ENCODE assay signal across 10 mouse cellular contexts in genomic region chr2:112812637-112813402, GRCm38 (mm10).
DNase-seq lines count a peak whose midpoint lies in the region; ATAC-seq and TF ChIP-seq lines count a peak whose summit lies in the region.
"Had no signal": no experiment of that assay in that cellular context is flagged by ENCODE, and none has a peak within 500 bp of the region (broad histone marks: within the 10 kb centered on the region; RNA-seq: fewer than 3 reads in every experiment).

No protein-coding gene starts in this region.

- no peaks in the 10 kb centered on the region for H3K9me3 ChIP-seq in hindbrain, postnatal 0 days (ENCODE audit: low read length)
- H3K9me3 ChIP-seq: embryonic facial prominence, embryonic 12.5 days had no signal

- no peak for DNase-seq in heart, adult 2 months
- DNase-seq in heart, adult 18-20 months = no peak
- DNase-seq in 416B (ENCODE audit: low read depth) = peak; percentile 4
- peak; percentile 50 to 54 for DNase-seq in cerebellum, postnatal 10 days
- peak; percentile 71 for DNase-seq in hindbrain, postnatal 0 days (ENCODE audit: low spot score)
- DNase-seq in thymus, postnatal 25 days = no peak
- DNase-seq in right cerebral cortex, adult 18-20 months = no peak
- no peak for DNase-seq in urinary bladder, postnatal 4 days (ENCODE audit: low spot score in 2 of 2)
- DNase-seq: lung, postnatal 4 days had no signal

- no peak overlapping the region for H3K9ac ChIP-seq in heart, adult 2 months (ENCODE audit: low read depth, low read length)
- H3K9ac ChIP-seq in hindbrain, postnatal 0 days (replicated peaks; ENCODE audit: low read length) = no peak overlapping the region
- H3K9ac ChIP-seq: embryonic facial prominence, embryonic 12.5 days had no signal

- H3K4me2 ChIP-seq in hindbrain, postnatal 0 days (ENCODE audit: low read depth, low read length) = no peak overlapping the region
- H3K4me2 ChIP-seq: embryonic facial prominence, embryonic 12.5 days had no signal

- no peaks in the 10 kb centered on the region for H3K36me3 ChIP-seq in heart, adult 2 months (ENCODE audit: control insufficient read depth, insufficient read depth, low read length)
- H3K36me3 ChIP-seq in hindbrain, postnatal 0 days (ENCODE audit: insufficient read depth, low read length) = no peaks in the 10 kb centered on the region
- H3K36me3 ChIP-seq: embryonic facial prominence, embryonic 12.5 days had no signal

- no peaks in the 10 kb centered on the region for H3K4me1 ChIP-seq in heart, adult 2 months (ENCODE audit: control insufficient read depth, insufficient read depth, low read length)
- no peaks in the 10 kb centered on the region for H3K4me1 ChIP-seq in hindbrain, postnatal 0 days (ENCODE audit: insufficient read depth, low read length)
- H3K4me1 ChIP-seq: embryonic facial prominence, embryonic 12.5 days had no signal

- 60% methylated on average over 5 of the region's 5 CpGs for WGBS in heart, adult 2 months
- WGBS in hindbrain, postnatal 0 days = 69% methylated on average over 5 of the region's 5 CpGs

- no peaks in the 10 kb centered on the region for H3K79me2 ChIP-seq in heart, adult 2 months (replicated peaks; ENCODE audit: control insufficient read depth, insufficient read depth, low read length)

- H3K27me3 ChIP-seq in heart, adult 2 months (ENCODE audit: control insufficient read depth, insufficient read depth, low read length) = no peaks in the 10 kb centered on the region
- no peaks in the 10 kb centered on the region for H3K27me3 ChIP-seq in hindbrain, postnatal 0 days (ENCODE audit: insufficient read depth, low read length)
- H3K27me3 ChIP-seq: embryonic facial prominence, embryonic 12.5 days had no signal

- H3K27ac ChIP-seq in heart, adult 2 months = no peak overlapping the region
- no peak overlapping the region for H3K27ac ChIP-seq in hindbrain, postnatal 0 days
- H3K27ac ChIP-seq: embryonic facial prominence, embryonic 12.5 days had no signal

- intact Hi-C loops in heart, adult 2 months (cut with DNase I) = no loop called here

- peak; percentile 83 for ATAC-seq in hindbrain, postnatal 0 days

- TF ChIP-seq CTCF in heart, adult 2 months (IDR thresholded peaks at IDR 0.05) = peak; percentile 29
- TF ChIP-seq CTCF in hindbrain, postnatal 0 days (IDR thresholded peaks at IDR 0.05; ENCODE audit: low read depth) = peak; percentile 79

- TF ChIP-seq POLR2A in heart, adult 2 months (IDR thresholded peaks at IDR 0.05; ENCODE audit: insufficient read depth, low read depth, low read length) = no peak

- H3K4me3 ChIP-seq in heart, adult 2 months = no peak overlapping the region
- no peak overlapping the region for H3K4me3 ChIP-seq in hindbrain, postnatal 0 days (ENCODE audit: low read length)
- H3K4me3 ChIP-seq: embryonic facial prominence, embryonic 12.5 days had no signal

- no peak for TF ChIP-seq EP300 in heart, adult 2 months (IDR thresholded peaks at IDR 0.05; ENCODE audit: insufficient read depth, low read depth, low read length)

Comparison
In these comparisons a context has a peak if more than half of its experiments do, and no peak if none do; other contexts are left out.
1. DNase-seq: peak in 416B (single experiment), cerebellum, postnatal 10 days (2 of 2) and hindbrain, postnatal 0 days (single experiment); none in heart, adult 2 months (0 of 2), heart, adult 18-20 months (0 of 2), thymus, postnatal 25 days (single experiment), right cerebral cortex, adult 18-20 months (single experiment) and urinary bladder, postnatal 4 days (0 of 2).